Mouse (Mus musculus): ENCODE results near the gene Jade2. TPM values are rescaled to one million over a fixed set of nuclear protein-coding genes. Genes with fewer than 3 reads are reported as not detected.

Gene Jade2
- polyA plus RNA-seq, 1 experiment from 2014 or later, result 0.44 TPM

- H3K9me3 ChIP-seq (ENCODE audit: control insufficient read depth, low read length), result no peaks in the 10 kb centered on the region
- H3K4me1 ChIP-seq (ENCODE audit: control insufficient read depth, insufficient read depth, low read length), result no peaks in the 10 kb centered on the region
- H3K36me3 ChIP-seq (ENCODE audit: control insufficient read depth, insufficient read depth, low read length), result peaks cover 8% of the 10 kb centered on the region; the same call in 1 of the 2 replicates
- no peak overlapping the region for H3K9ac ChIP-seq (ENCODE audit: low read length)
- no peak overlapping the region for H3K4me3 ChIP-seq (ENCODE audit: low read depth, low read length)
- no peak overlapping the region for H3K4me2 ChIP-seq (ENCODE audit: low read depth, severe bottlenecking)
- no peak for DNase-seq (ENCODE audit: low spot score)
- WGBS, result 85% methylated on average over 9 of the region's 9 CpGs
- no peak overlapping the region for H3K27ac ChIP-seq (replicated peaks; ENCODE audit: low read depth, low read length)
- no peaks in the 10 kb centered on the region for H3K27me3 ChIP-seq (ENCODE audit: control insufficient read depth, insufficient read depth, low read length)
- no peak for ATAC-seq (ENCODE audit: insufficient number of reproducible peaks, low FRiP score, low TSS enrichment, low read depth)
Measured at GRCm38 (mm10) chr11:51780773-51781267, 76.6 kb downstream of the Jade2 start.

DNA sequence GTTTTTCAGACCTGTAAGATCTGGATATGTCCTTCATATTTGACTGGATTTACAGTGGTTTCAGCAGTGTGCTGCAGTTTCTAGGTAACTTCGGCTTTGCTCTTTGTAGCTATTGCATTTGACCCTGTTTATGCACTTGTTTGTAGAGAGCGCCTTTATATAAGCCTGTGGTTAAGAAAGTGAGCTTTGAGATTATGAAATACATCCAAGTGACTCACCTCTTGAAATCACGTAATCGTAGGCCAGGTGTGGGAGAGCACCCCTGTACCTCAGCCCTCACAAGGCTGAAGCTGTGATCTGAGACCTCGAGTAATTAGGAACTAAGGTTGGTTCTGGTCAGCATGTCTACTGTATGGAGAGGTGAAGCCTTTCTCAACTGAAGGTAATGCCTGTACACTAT lies 80.0 kb downstream of the Jade2 start:
- no peak overlapping the region for H3K4me3 ChIP-seq (ENCODE audit: low read depth, low read length)
- H3K27me3 ChIP-seq (ENCODE audit: control insufficient read depth, insufficient read depth, low read length), result no peaks in the 10 kb centered on the region
- H3K4me2 ChIP-seq (ENCODE audit: low read depth, severe bottlenecking), result no peak overlapping the region
- ATAC-seq (ENCODE audit: insufficient number of reproducible peaks, low FRiP score, low TSS enrichment, low read depth) (no peak), DNase-seq (ENCODE audit: low spot score) (no peak)
- no peaks in the 10 kb centered on the region for H3K4me1 ChIP-seq (ENCODE audit: control insufficient read depth, insufficient read depth, low read length)
- WGBS, result 91% methylated on average over 5 of the region's 5 CpGs
- no peaks in the 10 kb centered on the region for H3K9me3 ChIP-seq (ENCODE audit: control insufficient read depth, low read length)
- H3K9ac ChIP-seq (ENCODE audit: low read length), result no peak overlapping the region
- no peak overlapping the region for H3K27ac ChIP-seq (replicated peaks; ENCODE audit: low read depth, low read length)
- H3K36me3 ChIP-seq (ENCODE audit: control insufficient read depth, insufficient read depth, low read length), result peaks cover 4% of the 10 kb centered on the region; the same call in 1 of the 2 replicates

DNA sequence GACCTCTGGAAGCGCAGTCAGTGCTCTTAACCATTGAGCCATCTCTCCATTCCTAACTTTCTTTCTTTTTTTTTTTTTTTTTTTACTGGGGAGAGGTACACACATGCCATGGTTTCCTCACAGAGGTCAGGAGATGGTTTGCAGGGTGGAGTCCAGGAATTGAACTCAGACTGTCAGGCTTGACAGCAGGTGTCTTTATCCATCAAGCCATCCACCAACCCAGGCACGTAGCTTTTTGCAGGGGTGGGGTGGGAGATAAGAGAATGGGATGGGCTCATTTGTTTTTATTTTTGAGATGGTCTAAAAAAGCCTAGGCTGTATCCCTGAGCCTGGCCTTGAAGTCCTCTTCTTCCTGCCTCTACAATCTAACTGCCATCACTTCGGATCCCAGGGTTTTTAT lies 81.9 kb downstream of the Jade2 start:
- 91% methylated on average over 3 of the region's 3 CpGs for WGBS
- no peaks in the 10 kb centered on the region for H3K27me3 ChIP-seq (ENCODE audit: control insufficient read depth, insufficient read depth, low read length)
- no peak for ATAC-seq (ENCODE audit: insufficient number of reproducible peaks, low FRiP score, low TSS enrichment, low read depth)

DNA sequence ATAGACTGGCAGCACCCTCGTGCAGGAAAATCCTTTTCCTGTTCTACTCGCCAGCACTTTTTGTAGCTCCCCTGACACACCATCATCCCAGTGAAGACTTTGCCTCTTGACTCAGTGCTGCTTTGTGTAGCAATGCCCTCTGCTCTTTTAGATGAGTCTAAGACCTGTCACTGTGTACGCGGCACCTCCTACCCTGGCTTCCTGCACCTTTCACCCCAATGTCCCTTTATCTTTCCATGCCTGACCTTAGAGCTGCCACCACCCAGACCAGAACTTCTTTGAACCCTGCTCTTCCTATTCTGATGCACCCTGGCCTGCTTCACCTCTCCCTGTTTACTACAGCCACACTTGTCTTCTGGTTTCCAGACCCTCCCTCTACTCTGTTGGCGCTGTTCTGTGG lies 89.2 kb downstream of the Jade2 start:
- Histone ChIP-seq H3K4me1 (ENCODE audit: control insufficient read depth, insufficient read depth, low read length) (peaks cover 5% of the 10 kb centered on the region; the same call in 1 of the 2 replicates), H3K27me3 (ENCODE audit: control insufficient read depth, insufficient read depth, low read length) (no peaks in the 10 kb centered on the region), H3K9me3 (ENCODE audit: control insufficient read depth, low read length) (no peaks in the 10 kb centered on the region), H3K4me3 (ENCODE audit: low read depth, low read length) (no peak overlapping the region), H3K36me3 (ENCODE audit: control insufficient read depth, insufficient read depth, low read length) (no peaks in the 10 kb centered on the region), H3K9ac (ENCODE audit: low read length) (peak overlapping the region; percentile 14; the same call in 1 of the 2 replicates), H3K4me2 (ENCODE audit: low read depth, severe bottlenecking) (no peak overlapping the region), H3K27ac (replicated peaks; ENCODE audit: low read depth, low read length) (no peak overlapping the region)
- 71% methylated on average over 5 of the region's 5 CpGs for WGBS
- ATAC-seq (ENCODE audit: insufficient number of reproducible peaks, low FRiP score, low TSS enrichment, low read depth), result no peak
- DNase-seq (ENCODE audit: low spot score), result no peak

More for the DNA sequence above, 81.9 kb downstream of the Jade2 start:
- no peak overlapping the region for H3K4me3 ChIP-seq (ENCODE audit: low read depth, low read length)
- no peak for DNase-seq (ENCODE audit: low spot score)
- no peak overlapping the region for H3K4me2 ChIP-seq (ENCODE audit: low read depth, severe bottlenecking)
- H3K9ac ChIP-seq (ENCODE audit: low read length), result no peak overlapping the region
- H3K27ac ChIP-seq (replicated peaks; ENCODE audit: low read depth, low read length), result no peak overlapping the region
- no peaks in the 10 kb centered on the region; the same call in 1 of the 2 replicates for H3K36me3 ChIP-seq (ENCODE audit: control insufficient read depth, insufficient read depth, low read length)
- H3K9me3 ChIP-seq (ENCODE audit: control insufficient read depth, low read length), result no peaks in the 10 kb centered on the region
- no peaks in the 10 kb centered on the region for H3K4me1 ChIP-seq (ENCODE audit: control insufficient read depth, insufficient read depth, low read length)

DNA sequence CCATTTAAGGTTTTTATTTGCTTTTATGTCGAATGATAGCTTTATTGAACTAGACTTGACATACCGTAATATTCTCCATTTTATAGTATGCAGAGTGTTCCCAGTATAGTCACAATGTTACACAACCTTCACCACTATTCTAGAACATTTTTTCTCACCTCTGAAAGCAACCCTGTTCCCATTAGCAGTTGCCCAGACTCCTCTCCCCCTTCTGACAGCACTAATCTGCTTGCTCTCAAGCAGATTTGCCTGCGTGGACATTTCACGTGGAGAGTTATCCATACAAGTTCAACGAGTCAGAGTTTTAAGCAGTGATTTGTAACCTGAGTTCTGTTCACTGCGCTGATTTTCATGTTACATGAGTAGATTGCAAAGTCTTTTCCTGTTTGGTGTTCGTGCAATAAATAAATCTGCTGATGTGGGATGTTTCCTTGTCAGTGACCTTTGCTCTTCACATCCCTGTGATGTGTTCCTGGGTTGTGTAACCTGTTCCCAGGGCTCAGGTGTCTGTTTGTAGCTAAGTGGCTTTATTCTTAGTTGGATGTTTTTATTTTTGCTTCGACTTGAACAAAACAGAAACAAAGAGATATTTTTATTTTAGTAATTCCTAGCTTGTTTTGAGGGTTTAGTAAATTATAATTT lies 89.8 kb downstream of the Jade2 start:
- peaks cover 5% of the 10 kb centered on the region; the same call in 1 of the 2 replicates for H3K4me1 ChIP-seq (ENCODE audit: control insufficient read depth, insufficient read depth, low read length)
- H3K36me3 ChIP-seq (ENCODE audit: control insufficient read depth, insufficient read depth, low read length), result no peaks in the 10 kb centered on the region
- H3K27ac ChIP-seq (replicated peaks; ENCODE audit: low read depth, low read length), result no peak overlapping the region
- WGBS, result 73% methylated on average over 8 of the region's 8 CpGs
- no peak overlapping the region for H3K4me3 ChIP-seq (ENCODE audit: low read depth, low read length)
- H3K4me2 ChIP-seq (ENCODE audit: low read depth, severe bottlenecking), result no peak overlapping the region
- H3K9ac ChIP-seq (ENCODE audit: low read length), result no peak overlapping the region
- no peaks in the 10 kb centered on the region for H3K27me3 ChIP-seq (ENCODE audit: control insufficient read depth, insufficient read depth, low read length)
- ATAC-seq (ENCODE audit: insufficient number of reproducible peaks, low FRiP score, low TSS enrichment, low read depth) (no peak), DNase-seq (ENCODE audit: low spot score) (no peak)
- no peaks in the 10 kb centered on the region for H3K9me3 ChIP-seq (ENCODE audit: control insufficient read depth, low read length)

DNA sequence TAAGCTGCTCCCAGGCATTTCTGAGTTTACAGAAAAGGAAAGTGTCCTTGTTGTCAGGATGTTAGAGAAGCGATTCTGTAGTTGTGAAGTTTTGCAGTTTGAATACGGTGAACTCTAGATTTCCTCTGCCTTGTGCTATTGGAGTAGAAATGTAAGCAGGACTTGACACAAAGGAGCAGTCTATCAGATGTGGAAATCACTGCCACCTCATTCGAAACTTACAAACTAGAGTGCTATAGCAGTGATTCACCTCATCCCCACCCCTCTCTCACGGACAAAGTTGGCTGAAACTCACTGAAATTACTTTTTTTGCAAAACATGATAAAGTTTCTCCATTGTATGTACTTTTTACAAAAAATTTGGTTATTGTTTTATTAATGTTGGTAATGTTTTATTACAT lies 92.6 kb downstream of the Jade2 start:
- Histone ChIP-seq H3K4me3 (ENCODE audit: low read depth, low read length) (peak overlapping the region; percentile 5; the same call in 1 of the 2 replicates), H3K27ac (replicated peaks; ENCODE audit: low read depth, low read length) (no peak overlapping the region), H3K36me3 (ENCODE audit: control insufficient read depth, insufficient read depth, low read length) (no peaks in the 10 kb centered on the region), H3K4me2 (ENCODE audit: low read depth, severe bottlenecking) (no peak overlapping the region; the same call in 1 of the 2 replicates), H3K27me3 (ENCODE audit: control insufficient read depth, insufficient read depth, low read length) (no peaks in the 10 kb centered on the region), H3K9me3 (ENCODE audit: control insufficient read depth, low read length) (no peaks in the 10 kb centered on the region), H3K4me1 (ENCODE audit: control insufficient read depth, insufficient read depth, low read length) (peaks cover 5% of the 10 kb centered on the region; the same call in 1 of the 2 replicates), H3K9ac (ENCODE audit: low read length) (no peak overlapping the region)
- no peak for DNase-seq (ENCODE audit: low spot score)
- no peak for ATAC-seq (ENCODE audit: insufficient number of reproducible peaks, low FRiP score, low TSS enrichment, low read depth)
- WGBS, result 88% methylated on average over 4 of the region's 4 CpGs

DNA sequence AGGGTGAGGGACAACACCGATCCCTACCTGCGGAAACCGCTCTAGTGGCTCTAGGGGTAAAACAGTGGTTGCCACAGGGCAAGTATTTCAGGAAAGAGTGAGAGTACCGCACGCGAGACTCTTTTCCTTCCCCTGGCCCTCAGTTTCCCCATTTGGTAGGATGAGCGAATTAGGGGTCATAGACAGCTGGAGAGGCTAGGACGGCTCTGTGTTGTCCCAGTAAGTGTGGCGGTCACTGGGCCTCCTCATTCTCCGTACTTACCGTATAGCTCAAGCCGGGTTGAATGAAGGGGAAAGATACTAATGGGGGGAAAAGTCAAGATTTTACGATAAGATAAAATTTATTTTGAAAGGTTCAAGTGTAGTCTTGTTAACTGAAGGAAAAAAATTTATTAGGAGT lies 93.5 kb downstream of the Jade2 start:
- Histone ChIP-seq H3K4me3 (ENCODE audit: low read depth, low read length) (peak overlapping the region; percentile 98), H3K9ac (ENCODE audit: low read length) (peak overlapping the region; percentile 82), H3K9me3 (ENCODE audit: control insufficient read depth, low read length) (no peaks in the 10 kb centered on the region), H3K27ac (replicated peaks; ENCODE audit: low read depth, low read length) (no peak overlapping the region), H3K4me1 (ENCODE audit: control insufficient read depth, insufficient read depth, low read length) (peaks cover 5% of the 10 kb centered on the region; the same call in 1 of the 2 replicates), H3K27me3 (ENCODE audit: control insufficient read depth, insufficient read depth, low read length) (no peaks in the 10 kb centered on the region), H3K4me2 (ENCODE audit: low read depth, severe bottlenecking) (peak overlapping the region; percentile 82), H3K36me3 (ENCODE audit: control insufficient read depth, insufficient read depth, low read length) (no peaks in the 10 kb centered on the region)
- 8% methylated on average over 13 of the region's 13 CpGs for WGBS
- DNase-seq (ENCODE audit: low spot score), result no peak
- ATAC-seq (ENCODE audit: insufficient number of reproducible peaks, low FRiP score, low TSS enrichment, low read depth), result no peak
